Mouse (Mus musculus): Measurements from ENCODE around the gene Rnf43. TPM values are rescaled to one million over a fixed set of nuclear protein-coding genes. Genes with fewer than 3 reads are reported as not detected.

Gene Rnf43
- polyA plus RNA-seq, 1 experiment from 2014 or later = 14.7 TPM

- Histone ChIP-seq H3K4me3 (replicated peaks) (peak overlapping the region; percentile 43), H3K9ac (peak overlapping the region; percentile 62; the same call in 1 of the 2 replicates), H3K36me3 (no peaks in the 10 kb centered on the region), H3K27ac (no peak overlapping the region), H3K4me1 (replicated peaks) (peaks cover 14% of the 10 kb centered on the region), H3K4me2 (replicated peaks) (peak overlapping the region; percentile 91), H3K27me3 (replicated peaks) (no peaks in the 10 kb centered on the region), H3K9me3 (no peaks in the 10 kb centered on the region)
- 43% methylated on average over 12 of the region's 12 CpGs for WGBS
- ATAC-seq = peak; percentile 2
These were observed 116.4 kb downstream of the Rnf43 start for GRCm38 (mm10) chr11:87778915-87779314.

GRCm38 (mm10) chr11:87779392-87779791 is 116.9 kb downstream of the Rnf43 start:
- no peak for ATAC-seq

GRCm38 (mm10) chr11:87780130-87780529 is 117.6 kb downstream of the Rnf43 start:
- Histone ChIP-seq H3K4me2 (replicated peaks) (no peak overlapping the region), H3K27ac (no peak overlapping the region), H3K9me3 (no peaks in the 10 kb centered on the region), H3K4me1 (replicated peaks) (peaks cover 14% of the 10 kb centered on the region), H3K27me3 (replicated peaks) (no peaks in the 10 kb centered on the region), H3K9ac (no peak overlapping the region), H3K4me3 (replicated peaks) (no peak overlapping the region), H3K36me3 (no peaks in the 10 kb centered on the region)
- 84% methylated on average over 8 of the region's 8 CpGs for WGBS
- ATAC-seq = no peak

More at GRCm38 (mm10) chr11:87779392-87779791, 116.9 kb downstream of the Rnf43 start:
- Histone ChIP-seq H3K9me3 (no peaks in the 10 kb centered on the region), H3K36me3 (no peaks in the 10 kb centered on the region), H3K4me1 (replicated peaks) (peaks cover 14% of the 10 kb centered on the region), H3K4me2 (replicated peaks) (no peak overlapping the region), H3K27ac (no peak overlapping the region), H3K9ac (no peak overlapping the region), H3K27me3 (replicated peaks) (no peaks in the 10 kb centered on the region), H3K4me3 (replicated peaks) (no peak overlapping the region)
- 89% methylated on average over 4 of the region's 4 CpGs for WGBS

MicroRNAs within 50 kb of the gene (microRNA counts, 519-probe panel; counts per million panel counts)
- 3,546 counts per million, percentile 87 among the panel's probes with 10 or more counts for microRNA mmu-miR-142-3p
- 3,414 counts per million, percentile 84 among the panel's probes with 10 or more counts for microRNA mmu-miR-142-5p

Other genes starting within 250 kb of the Rnf43 start
- gene Gm11492, start 96.1 kb upstream of the Rnf43 start, polyA plus RNA-seq (2015; fragmentation: Nextera tagmentation; extraction: Ambion mirVana) = not detected in 2 replicates
- 24.9 and 25.0 TPM in 2 replicates for gene Sept4, start 93.8 kb upstream of the Rnf43 start, polyA plus RNA-seq (2015; fragmentation: Nextera tagmentation; extraction: Ambion mirVana)
- 26.9 and 27.6 TPM in 2 replicates for gene Mtmr4, start 70.6 kb upstream of the Rnf43 start, polyA plus RNA-seq (2015; fragmentation: Nextera tagmentation; extraction: Ambion mirVana)
- 0.15 and 0.29 TPM in 2 replicates for gene Hsf5, start 45.6 kb upstream of the Rnf43 start, polyA plus RNA-seq (2015; fragmentation: Nextera tagmentation; extraction: Ambion mirVana)
- gene Supt4a, start 74.8 kb downstream of the Rnf43 start, polyA plus RNA-seq (2015; fragmentation: Nextera tagmentation; extraction: Ambion mirVana) = 117 and 121 TPM in 2 replicates
- gene Tspoap1, start 97.8 kb downstream of the Rnf43 start, polyA plus RNA-seq (2015; fragmentation: Nextera tagmentation; extraction: Ambion mirVana) = 0.96 and 1.5 TPM in 2 replicates
- gene Mpo, start 130.9 kb downstream of the Rnf43 start, polyA plus RNA-seq (2015; fragmentation: Nextera tagmentation; extraction: Ambion mirVana) = 2.9 and 5.9 TPM in 2 replicates
- gene Lpo, start 165.6 kb downstream of the Rnf43 start, polyA plus RNA-seq (2015; fragmentation: Nextera tagmentation; extraction: Ambion mirVana) = 0.05 TPM in 1 of 2 replicates, not detected in the other
- gene Mks1, start 190.5 kb downstream of the Rnf43 start, polyA plus RNA-seq (2015; fragmentation: Nextera tagmentation; extraction: Ambion mirVana) = 10.2 and 10.5 TPM in 2 replicates
- 0.14 and 0.16 TPM in 2 replicates for gene Epx, start 212.8 kb downstream of the Rnf43 start, polyA plus RNA-seq (2015; fragmentation: Nextera tagmentation; extraction: Ambion mirVana)
- not detected in 2 replicates for gene Olfr462, start 229.5 kb downstream of the Rnf43 start, polyA plus RNA-seq (2015; fragmentation: Nextera tagmentation; extraction: Ambion mirVana)
- gene Olfr463, start 234.7 kb downstream of the Rnf43 start, polyA plus RNA-seq (2015; fragmentation: Nextera tagmentation; extraction: Ambion mirVana) = not detected in 2 replicates

Measured in intestine, embryonic 15.5 days (tissue).